ENCODE assay signal across 24 mouse cellular contexts in the genomic region with DNA sequence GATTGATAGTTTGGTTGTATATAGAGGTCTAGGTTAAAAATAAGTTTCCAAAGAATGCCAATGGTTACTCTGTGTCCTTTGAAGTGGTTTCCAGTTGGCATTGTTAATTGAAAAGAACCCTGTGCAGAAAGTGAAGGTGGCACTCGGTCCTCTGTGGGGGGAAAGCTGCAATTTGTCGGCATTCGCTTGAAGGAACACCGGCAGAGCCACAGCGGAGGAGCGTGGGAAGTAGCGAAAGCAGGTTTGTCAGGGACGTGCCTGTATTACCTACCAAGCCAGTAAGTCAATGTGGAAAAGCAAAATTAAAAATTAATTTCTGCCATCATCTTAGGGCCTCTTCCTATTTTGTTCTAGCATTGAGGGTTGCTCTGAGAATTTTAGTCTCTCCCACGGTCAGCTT. TPM values are rescaled to one million over a fixed set of nuclear protein-coding genes. Genes with fewer than 3 reads are reported as not detected.
DNase-seq lines count a peak whose midpoint lies in the region; ATAC-seq and TF ChIP-seq lines count a peak whose summit lies in the region.
"Had no signal": no experiment of that assay in that cellular context is flagged by ENCODE, and none has a peak within 500 bp of the region (broad histone marks: within the 10 kb centered on the region; RNA-seq: fewer than 3 reads in every experiment).

No protein-coding gene starts in this region.

- TF ChIP-seq CTCF in heart, adult 2 months (IDR thresholded peaks at IDR 0.05) = no peak
- TF ChIP-seq CTCF in midbrain, postnatal 0 days (IDR thresholded peaks at IDR 0.05) = no peak

- H3K4me2 ChIP-seq in heart, embryonic 11.5 days = no peak overlapping the region
- H3K4me2 ChIP-seq in heart, embryonic 16.5 days (ENCODE audit: low read depth, low read length) = peak overlapping the region; percentile 32
- no peak overlapping the region for H3K4me2 ChIP-seq in heart, embryonic 12.5 days
- no peak overlapping the region for H3K4me2 ChIP-seq in midbrain, embryonic 11.5 days
- no peak overlapping the region for H3K4me2 ChIP-seq in midbrain, postnatal 0 days (ENCODE audit: low read depth, low read length, poor library complexity, severe bottlenecking)
- H3K4me2 ChIP-seq: forebrain, embryonic 13.5 days; hindbrain, embryonic 13.5 days had no signal

- no peak for TF ChIP-seq EP300 in heart, adult 2 months (IDR thresholded peaks at IDR 0.05; ENCODE audit: insufficient read depth, low read depth, low read length)

- H3K9me3 ChIP-seq in heart, embryonic 11.5 days (replicated peaks; ENCODE audit: control insufficient read depth, low read length) = no peaks in the 10 kb centered on the region
- no peaks in the 10 kb centered on the region for H3K9me3 ChIP-seq in heart, embryonic 16.5 days (replicated peaks; ENCODE audit: control insufficient read depth, low read length)
- no peaks in the 10 kb centered on the region for H3K9me3 ChIP-seq in heart, embryonic 12.5 days (replicated peaks)
- no peaks in the 10 kb centered on the region for H3K9me3 ChIP-seq in midbrain, embryonic 11.5 days (ENCODE audit: control insufficient read depth, low read length)
- no peaks in the 10 kb centered on the region for H3K9me3 ChIP-seq in midbrain, postnatal 0 days (ENCODE audit: low read length)
- H3K9me3 ChIP-seq: embryonic facial prominence, embryonic 10.5 days; forebrain, embryonic 13.5 days; hindbrain, embryonic 13.5 days had no signal

- H3K79me2 ChIP-seq in heart, adult 2 months (replicated peaks; ENCODE audit: control insufficient read depth, insufficient read depth, low read length) = peaks cover 7% of the 10 kb centered on the region

- H3K4me3 ChIP-seq in heart, adult 2 months = no peak overlapping the region
- no peak overlapping the region for H3K4me3 ChIP-seq in heart, embryonic 11.5 days (ENCODE audit: low read depth, low read length)
- H3K4me3 ChIP-seq in heart, embryonic 16.5 days (ENCODE audit: low read length) = no peak overlapping the region
- no peak overlapping the region for H3K4me3 ChIP-seq in heart, embryonic 12.5 days
- no peak overlapping the region for H3K4me3 ChIP-seq in midbrain, embryonic 11.5 days (ENCODE audit: low read depth, low read length)
- no peak overlapping the region for H3K4me3 ChIP-seq in midbrain, postnatal 0 days (ENCODE audit: low read depth, low read length)
- H3K4me3 ChIP-seq: embryonic facial prominence, embryonic 10.5 days; forebrain, embryonic 13.5 days; hindbrain, embryonic 13.5 days had no signal

- no peak for DNase-seq in heart, adult 2 months
- DNase-seq in midbrain, embryonic 11.5 days (ENCODE audit: low spot score, missing footprints) = peak; percentile 72
- DNase-seq in midbrain, postnatal 0 days (ENCODE audit: low spot score) = no peak
- no peak for DNase-seq in layer of hippocampus, postnatal 10 days (ENCODE audit: low spot score in 2 of 2)
- DNase-seq: adrenal gland, adult 2 months; adrenal gland, postnatal 25 days; cerebellum, adult 2 months; cerebellum, postnatal 10 days; forebrain, postnatal 0 days; heart, adult 18-20 months; kidney, adult 11 months had no signal

- H3K36me3 ChIP-seq in heart, adult 2 months (ENCODE audit: control insufficient read depth, insufficient read depth, low read length) = peaks cover 5% of the 10 kb centered on the region; the same call in 1 of the 2 replicates
- no peaks in the 10 kb centered on the region for H3K36me3 ChIP-seq in heart, embryonic 11.5 days (ENCODE audit: control insufficient read depth, insufficient read depth, low read length)
- no peaks in the 10 kb centered on the region for H3K36me3 ChIP-seq in heart, embryonic 16.5 days (ENCODE audit: control insufficient read depth, insufficient read depth)
- no peaks in the 10 kb centered on the region for H3K36me3 ChIP-seq in heart, embryonic 12.5 days
- H3K36me3 ChIP-seq in midbrain, embryonic 11.5 days (ENCODE audit: control insufficient read depth, insufficient read depth, low read length) = no peaks in the 10 kb centered on the region
- no peaks in the 10 kb centered on the region; the same call in 1 of the 2 replicates for H3K36me3 ChIP-seq in midbrain, postnatal 0 days (ENCODE audit: insufficient read depth, low read length)
- H3K36me3 ChIP-seq: hindbrain, embryonic 13.5 days had no signal

- no peak for TF ChIP-seq POLR2A in heart, adult 2 months (IDR thresholded peaks at IDR 0.05; ENCODE audit: insufficient read depth, low read depth, low read length)

- peaks cover 41% of the 10 kb centered on the region for H3K4me1 ChIP-seq in heart, adult 2 months (ENCODE audit: control insufficient read depth, insufficient read depth, low read length)
- H3K4me1 ChIP-seq in heart, embryonic 11.5 days (ENCODE audit: control insufficient read depth, insufficient read depth, low read length) = peaks cover 52% of the 10 kb centered on the region
- peaks cover 83% of the 10 kb centered on the region for H3K4me1 ChIP-seq in heart, embryonic 16.5 days (ENCODE audit: control insufficient read depth, insufficient read depth, low read length)
- peaks cover 79% of the 10 kb centered on the region for H3K4me1 ChIP-seq in heart, embryonic 12.5 days (replicated peaks)
- H3K4me1 ChIP-seq in midbrain, embryonic 11.5 days (ENCODE audit: control insufficient read depth, insufficient read depth, low read length) = no peaks in the 10 kb centered on the region
- H3K4me1 ChIP-seq in midbrain, postnatal 0 days (ENCODE audit: insufficient read depth, low read length) = peaks cover 6% of the 10 kb centered on the region; the same call in 1 of the 2 replicates
- H3K4me1 ChIP-seq: forebrain, embryonic 13.5 days had no signal

- no peak overlapping the region for H3K9ac ChIP-seq in heart, adult 2 months (ENCODE audit: low read depth, low read length)
- H3K9ac ChIP-seq in heart, embryonic 11.5 days (ENCODE audit: low read depth, low read length) = no peak overlapping the region
- H3K9ac ChIP-seq in heart, embryonic 16.5 days (ENCODE audit: low read length) = peak overlapping the region; percentile 36
- no peak overlapping the region for H3K9ac ChIP-seq in heart, embryonic 12.5 days
- H3K9ac ChIP-seq in midbrain, embryonic 11.5 days (ENCODE audit: low read length) = no peak overlapping the region
- H3K9ac ChIP-seq in midbrain, postnatal 0 days (replicated peaks; ENCODE audit: low read length, poor library complexity, severe bottlenecking) = no peak overlapping the region
- H3K9ac ChIP-seq: forebrain, embryonic 13.5 days; forebrain, postnatal 0 days; hindbrain, embryonic 13.5 days had no signal

- peak overlapping the region; percentile 20; the same call in 1 of the 2 replicates for H3K27ac ChIP-seq in heart, adult 2 months
- no peak overlapping the region for H3K27ac ChIP-seq in heart, embryonic 11.5 days (ENCODE audit: low read depth, low read length)
- peak overlapping the region; percentile 60 for H3K27ac ChIP-seq in heart, embryonic 16.5 days (ENCODE audit: low read length)
- no peak overlapping the region for H3K27ac ChIP-seq in heart, embryonic 12.5 days (ENCODE audit: poor library complexity, severe bottlenecking)
- no peak overlapping the region for H3K27ac ChIP-seq in midbrain, embryonic 11.5 days (ENCODE audit: low read depth, low read length)
- no peak overlapping the region for H3K27ac ChIP-seq in midbrain, postnatal 0 days (ENCODE audit: low read depth, low read length)
- H3K27ac ChIP-seq: embryonic facial prominence, embryonic 10.5 days; forebrain, embryonic 13.5 days; hindbrain, embryonic 13.5 days; hindbrain, postnatal 0 days had no signal

- H3K27me3 ChIP-seq in heart, adult 2 months (ENCODE audit: control insufficient read depth, insufficient read depth, low read length) = no peaks in the 10 kb centered on the region
- no peaks in the 10 kb centered on the region for H3K27me3 ChIP-seq in heart, embryonic 11.5 days (ENCODE audit: control insufficient read depth, insufficient read depth, low read length)
- H3K27me3 ChIP-seq in heart, embryonic 16.5 days (ENCODE audit: control insufficient read depth, insufficient read depth, low read length) = no peaks in the 10 kb centered on the region
- no peaks in the 10 kb centered on the region for H3K27me3 ChIP-seq in heart, embryonic 12.5 days (replicated peaks)
- no peaks in the 10 kb centered on the region for H3K27me3 ChIP-seq in midbrain, embryonic 11.5 days (ENCODE audit: control insufficient read depth, insufficient read depth, low read length)
- H3K27me3 ChIP-seq in midbrain, postnatal 0 days (ENCODE audit: insufficient read depth, low read length) = no peaks in the 10 kb centered on the region
- H3K27me3 ChIP-seq: hindbrain, embryonic 13.5 days had no signal

- intact Hi-C loops in heart, adult 2 months (cut with DNase I) = no loop called here

- ATAC-seq in heart, embryonic 11.5 days (replicated peaks; ENCODE audit: insufficient number of reproducible peaks, low FRiP score, low TSS enrichment) = no peak
- no peak for ATAC-seq in heart, embryonic 16.5 days (replicated peaks; ENCODE audit: extremely low read depth, insufficient read depth, low FRiP score)
- no peak for ATAC-seq in heart, embryonic 12.5 days (ENCODE audit: insufficient number of reproducible peaks, low FRiP score)
- ATAC-seq in midbrain, embryonic 11.5 days (ENCODE audit: low FRiP score) = no peak
- ATAC-seq in midbrain, postnatal 0 days (ENCODE audit: low FRiP score) = no peak
- ATAC-seq: forebrain, embryonic 13.5 days; forebrain, postnatal 0 days; hindbrain, postnatal 0 days had no signal

- WGBS in heart, adult 2 months = 71% methylated on average over 9 of the region's 9 CpGs
- 82% methylated on average over 9 of the region's 9 CpGs for WGBS in heart, embryonic 11.5 days (ENCODE audit: insufficient replicate concordance)
- WGBS in heart, embryonic 16.5 days = 67% methylated on average over 9 of the region's 9 CpGs
- 83% methylated on average over 9 of the region's 9 CpGs for WGBS in heart, embryonic 12.5 days
- 93% methylated on average over 9 of the region's 9 CpGs for WGBS in midbrain, embryonic 11.5 days
- 92% methylated on average over 9 of the region's 9 CpGs for WGBS in midbrain, postnatal 0 days

RNA-seq across cellular contexts. Expression of gene Lrrfip1, which starts 8.2 kb away (rescaled TPM):
- total RNA-seq in heart, adult 2 months (2021) = 10 to 100 TPM; 63.5 to 75.5 TPM
- 32.9 and 44.2 TPM in 2 replicates for polyA plus RNA-seq in heart, adult 2 months (2012; rRNA removed)
- polyA plus RNA-seq in heart, embryonic 11.5 days (2014; fragmentation: Nextera tagmentation; extraction: Ambion mirVana) = 115 and 138 TPM in 2 replicates
- 156 TPM in 2 replicates for polyA plus RNA-seq in heart, embryonic 16.5 days (2015; fragmentation: Nextera tagmentation; extraction: Ambion mirVana)
- 151 and 161 TPM in 2 replicates for polyA plus RNA-seq in heart, embryonic 12.5 days (2016; fragmentation: Nextera tagmentation; extraction: Ambion mirVana)
- polyA plus RNA-seq in midbrain, embryonic 11.5 days (2014; fragmentation: Nextera tagmentation; extraction: Ambion mirVana) = 20.2 and 21.1 TPM in 2 replicates
- total RNA-seq in midbrain, postnatal 0 days (2014; rRNA removed) = 26.7 and 34.2 TPM in 2 replicates
- polyA plus RNA-seq in midbrain, postnatal 0 days (2015; fragmentation: Nextera tagmentation; extraction: Ambion mirVana) = 41.4 and 48.9 TPM in 2 replicates
- 10 to 100 TPM; 73.9 to 88.3 TPM for total RNA-seq in layer of hippocampus, postnatal 10 days (2021)

RNA-seq across cellular contexts. Expression of gene Rab17, which starts 37.2 kb away (rescaled TPM):
- 1 to 10 TPM; 1.7 to 2.6 TPM for total RNA-seq in heart, adult 2 months (2021)
- polyA plus RNA-seq in heart, adult 2 months (2012; rRNA removed) = 1.4 and 2.3 TPM in 2 replicates
- polyA plus RNA-seq in heart, embryonic 11.5 days (2014; fragmentation: Nextera tagmentation; extraction: Ambion mirVana) = 0.63 TPM in 1 of 2 replicates, not detected in the other
- 3.8 and 4.6 TPM in 2 replicates for polyA plus RNA-seq in heart, embryonic 16.5 days (2015; fragmentation: Nextera tagmentation; extraction: Ambion mirVana)
- polyA plus RNA-seq in heart, embryonic 12.5 days (2016; fragmentation: Nextera tagmentation; extraction: Ambion mirVana) = 0.64 and 1.3 TPM in 2 replicates
- polyA plus RNA-seq in midbrain, embryonic 11.5 days (2014; fragmentation: Nextera tagmentation; extraction: Ambion mirVana) = not detected in 2 replicates
- not detected in 2 replicates for total RNA-seq in midbrain, postnatal 0 days (2014; rRNA removed)
- 0.26 and 0.37 TPM in 2 replicates for polyA plus RNA-seq in midbrain, postnatal 0 days (2015; fragmentation: Nextera tagmentation; extraction: Ambion mirVana)
- under 1 TPM in 1 of 2 experiments, not detected in 1; 0.40 TPM for total RNA-seq in layer of hippocampus, postnatal 10 days (2021)
- total RNA-seq: adrenal gland, postnatal 25 days; gastrocnemius, adult 18-20 months; gastrocnemius, postnatal 36 days; hindbrain, postnatal 0 days had no signal
- polyA plus RNA-seq: cerebellum, adult 2 months; forebrain, embryonic 13.5 days; forebrain, postnatal 0 days; hindbrain, postnatal 0 days had no signal

RNA-seq across cellular contexts. Expression of gene Prlh, which starts 53.8 kb away (rescaled TPM):
- total RNA-seq in heart, adult 2 months (2021) = not detected
- not detected in 2 replicates for polyA plus RNA-seq in heart, adult 2 months (2012; rRNA removed)
- not detected in 2 replicates for polyA plus RNA-seq in heart, embryonic 11.5 days (2014; fragmentation: Nextera tagmentation; extraction: Ambion mirVana)
- not detected in 2 replicates for polyA plus RNA-seq in heart, embryonic 16.5 days (2015; fragmentation: Nextera tagmentation; extraction: Ambion mirVana)
- polyA plus RNA-seq in heart, embryonic 12.5 days (2016; fragmentation: Nextera tagmentation; extraction: Ambion mirVana) = not detected in 2 replicates
- polyA plus RNA-seq in midbrain, embryonic 11.5 days (2014; fragmentation: Nextera tagmentation; extraction: Ambion mirVana) = not detected in 2 replicates
- not detected in 2 replicates for total RNA-seq in midbrain, postnatal 0 days (2014; rRNA removed)
- polyA plus RNA-seq in midbrain, postnatal 0 days (2015; fragmentation: Nextera tagmentation; extraction: Ambion mirVana) = not detected in 2 replicates
- not detected for total RNA-seq in layer of hippocampus, postnatal 10 days (2021)
- total RNA-seq: adrenal gland, adult 2 months; adrenal gland, postnatal 25 days; CH12.LX; forebrain, postnatal 0 days; gastrocnemius, adult 18-20 months; gastrocnemius, postnatal 36 days; heart, adult 18-20 months; hematopoietic stem cell, adult 5-6 weeks; hindbrain, postnatal 0 days had no signal
- polyA plus RNA-seq: adrenal gland, adult 2 months; embryonic facial prominence, embryonic 10.5 days; embryonic facial prominence, embryonic 14.5 days; forebrain, embryonic 13.5 days; forebrain, postnatal 0 days; hindbrain, embryonic 13.5 days; intestine, embryonic 14.5 days had no signal

Comparison
In these comparisons a context has a peak if more than half of its experiments do, and no peak if none do; other contexts are left out.
1. H3K27ac ChIP-seq: peak in heart, adult 2 months (single experiment) and heart, embryonic 16.5 days (single experiment); none in heart, embryonic 11.5 days (single experiment), heart, embryonic 12.5 days (single experiment), midbrain, embryonic 11.5 days (single experiment) and midbrain, postnatal 0 days (single experiment).